In the genomic region with DNA sequence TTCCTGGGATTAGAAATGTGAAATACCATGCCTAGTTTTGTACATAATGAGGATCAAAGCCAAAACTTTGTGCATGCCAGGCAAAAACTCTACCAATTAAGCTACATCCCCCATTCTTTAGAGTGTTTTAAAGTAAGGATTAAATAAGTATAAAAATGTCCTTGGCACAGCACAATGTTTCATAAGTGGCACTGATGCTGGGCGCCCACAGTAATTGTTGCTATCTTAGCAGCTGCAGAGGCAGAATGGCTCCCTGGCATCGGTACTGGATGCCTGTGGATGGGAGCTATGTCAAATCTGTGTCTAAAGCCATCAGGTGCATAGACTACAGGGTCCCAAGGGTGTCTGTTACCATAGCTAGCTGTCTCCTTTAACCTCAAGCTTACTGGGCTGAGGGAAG, we compare ENCODE assay signal across 19 mouse cellular contexts. TPM values are rescaled to one million over a fixed set of nuclear protein-coding genes. Genes with fewer than 3 reads are reported as not detected.
A peak's percentile ranks its signal among the peaks of the same experiment; 100 is the strongest.
DNase-seq lines count a peak whose midpoint lies in the region; TF ChIP-seq lines count a peak whose summit lies in the region.
"Had no signal": no experiment of that assay in that cellular context is flagged by ENCODE, and none has a peak within 500 bp of the region (broad histone marks: within the 10 kb centered on the region; RNA-seq: fewer than 3 reads in every experiment).

No protein-coding gene starts in this region.

- peak; percentile 82 for DNase-seq in brain, adult 2 months (ENCODE audit: low read depth, low spot score)
- DNase-seq in left cerebral cortex, adult 18-20 months (ENCODE audit: low spot score in 2 of 2), result peak; percentile 55 to 73
- peak; percentile 69 to 84 for DNase-seq in right cerebral cortex, postnatal 10 days (ENCODE audit: low spot score in 2 of 2)
- no peak for DNase-seq in thymus, adult 2 months
- DNase-seq in cerebellum, adult 8-10 months, result no peak
- no peak for DNase-seq in adrenal gland, adult 8-10 months
- DNase-seq: cerebellum, adult 11-12 months; embryo, embryonic 11 days; gastrocnemius, adult 2 months; heart, adult 11 months; kidney, postnatal 10 days; lung, embryonic 14.5 days; retina, postnatal 1 day had no signal

- TF ChIP-seq POLR2A in cortical plate, adult 2 months (IDR thresholded peaks at IDR 0.05; ENCODE audit: extremely low read depth, insufficient read depth, low read length), result no peak
- no peak for TF ChIP-seq POLR2A in thymus, adult 2 months (IDR thresholded peaks at IDR 0.05; ENCODE audit: control insufficient read depth, extremely low read depth, insufficient read depth, low read length, poor library complexity)

- no peak overlapping the region for H3K4me3 ChIP-seq in cortical plate, adult 2 months (ENCODE audit: insufficient read depth, low read length)
- H3K4me3 ChIP-seq in thymus, adult 2 months (ENCODE audit: control insufficient read depth, insufficient read depth, low read length), result no peak overlapping the region
- H3K4me3 ChIP-seq: forebrain, embryonic 13.5 days; gastrocnemius, adult 2 months; heart, embryonic 15.5 days; hindbrain, embryonic 10.5 days; midbrain, embryonic 15.5 days; neural tube, embryonic 13.5 days had no signal

- no peak for TF ChIP-seq CTCF in cortical plate, adult 2 months (IDR thresholded peaks at IDR 0.05; ENCODE audit: extremely low read depth, insufficient read depth, low read length)
- TF ChIP-seq CTCF in thymus, adult 2 months (IDR thresholded peaks at IDR 0.05; ENCODE audit: borderline replicate concordance, control insufficient read depth, extremely low read depth, insufficient read depth, low read length, poor library complexity), result no peak

- 0 out of 2 replicates have a peak overlapping the region, but pooled peaks have one; percentile 36 for H3K27ac ChIP-seq in cortical plate, adult 2 months (ENCODE audit: insufficient read depth, low read length)
- no peak overlapping the region for H3K27ac ChIP-seq in thymus, adult 2 months (ENCODE audit: control insufficient read depth, insufficient read depth, low read length)
- H3K27ac ChIP-seq: forebrain, embryonic 13.5 days; gastrocnemius, adult 2 months; heart, embryonic 15.5 days; hindbrain, embryonic 10.5 days; midbrain, embryonic 15.5 days; neural tube, embryonic 13.5 days had no signal

- H3K27me3 ChIP-seq in thymus, adult 2 months (ENCODE audit: control insufficient read depth, insufficient read depth, low read length), result no peaks in the 10 kb centered on the region
- H3K27me3 ChIP-seq: forebrain, embryonic 13.5 days; heart, embryonic 15.5 days; midbrain, embryonic 15.5 days; neural tube, embryonic 13.5 days had no signal

- H3K36me3 ChIP-seq in thymus, adult 2 months (ENCODE audit: control insufficient read depth, insufficient read depth, low read length), result no peaks in the 10 kb centered on the region
- H3K36me3 ChIP-seq: heart, embryonic 15.5 days; hindbrain, embryonic 10.5 days; midbrain, embryonic 15.5 days; neural tube, embryonic 13.5 days had no signal

- H3K4me1 ChIP-seq in cortical plate, adult 2 months (ENCODE audit: control insufficient read depth, insufficient read depth, low read length), result peaks cover 10% of the 10 kb centered on the region
- H3K4me1 ChIP-seq in thymus, adult 2 months (replicated peaks; ENCODE audit: control insufficient read depth, insufficient read depth, low read length), result no peaks in the 10 kb centered on the region
- H3K4me1 ChIP-seq: midbrain, embryonic 15.5 days had no signal

- WGBS in thymus, adult 2 months, result 91% methylated on average over 2 of the region's 2 CpGs

RNA-seq across cellular contexts. Expression of gene Rhob, which starts 28.8 kb away (rescaled TPM):
- polyA plus RNA-seq in cortical plate, adult 2 months (2012; rRNA removed), result 353 and 368 TPM in 2 replicates
- 100 to 1,000 TPM; 250 TPM for total RNA-seq in left cerebral cortex, adult 18-20 months (2021)
- polyA plus RNA-seq in thymus, adult 2 months (2012; rRNA removed), result 77.3 and 91.4 TPM in 2 replicates
- 100 to 1,000 TPM; 196 to 244 (median 223) TPM for total RNA-seq in adrenal gland, adult 8-10 months (2022)

Comparison
In these comparisons a context has a peak if more than half of its experiments do, and no peak if none do; other contexts are left out.
1. DNase-seq: peak in brain, adult 2 months (single experiment), left cerebral cortex, adult 18-20 months (2 of 2) and right cerebral cortex, postnatal 10 days (2 of 2); none in thymus, adult 2 months (single experiment), cerebellum, adult 8-10 months (single experiment) and adrenal gland, adult 8-10 months (single experiment).